Mouse (Mus musculus): Measurements from ENCODE around the gene Tyk2. TPM values are rescaled to one million over a fixed set of nuclear protein-coding genes. Genes with fewer than 3 reads are reported as not detected.
A peak's percentile ranks its signal among the peaks of the same experiment; 100 is the strongest.

The Tyk2 gene
- polyA plus RNA-seq, 1 experiment = 46.1 TPM

DNA sequence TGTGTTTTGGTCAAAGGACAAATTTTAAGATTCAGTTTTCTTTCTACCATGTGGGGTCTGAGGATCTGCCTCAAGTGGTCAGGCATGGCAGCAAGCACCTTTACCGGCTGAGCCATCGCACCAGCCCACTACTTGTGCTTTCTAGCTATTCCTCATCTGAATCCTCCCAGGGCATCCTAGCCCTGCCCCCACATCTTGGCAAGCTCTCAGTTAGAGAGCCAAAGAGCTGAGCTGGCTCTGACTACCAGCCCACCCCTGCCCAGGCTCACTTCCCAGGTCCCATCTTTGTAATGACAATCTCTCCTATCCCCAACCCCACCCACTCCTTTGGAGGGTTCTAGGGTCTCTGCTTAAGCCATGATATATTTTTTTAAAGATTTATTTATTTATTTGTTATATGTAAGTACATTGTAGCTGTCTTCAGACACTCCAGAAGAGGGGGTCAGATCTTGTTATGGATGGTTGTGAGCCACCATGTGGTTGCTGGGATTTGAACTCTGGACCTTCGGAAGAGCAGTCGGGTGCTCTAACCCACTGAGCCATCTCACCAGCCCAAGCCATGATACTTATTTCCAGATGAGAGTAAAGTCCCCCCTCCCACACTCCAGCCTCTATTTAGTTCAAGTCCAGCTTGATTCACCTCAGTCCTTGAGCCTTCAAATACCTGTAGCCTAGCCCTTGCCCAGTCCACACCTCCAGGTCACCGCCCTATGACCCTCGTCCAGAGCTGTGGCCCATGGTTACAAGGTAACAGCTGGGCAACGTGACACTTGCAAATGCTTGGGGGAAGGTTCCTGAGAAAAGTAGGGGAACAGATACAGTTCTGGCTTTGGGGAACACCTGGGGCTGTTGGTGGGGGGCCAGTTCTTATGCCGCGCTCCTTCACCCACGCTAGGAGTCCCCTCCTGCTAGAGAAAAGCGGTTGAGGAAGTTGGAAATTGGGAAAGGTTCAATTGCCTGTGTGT is 32.3 kb upstream of the Tyk2 start:
- no peak overlapping the region for H3K4me3 ChIP-seq (ENCODE audit: extremely low read depth, insufficient read depth, insufficient read length)

DNA sequence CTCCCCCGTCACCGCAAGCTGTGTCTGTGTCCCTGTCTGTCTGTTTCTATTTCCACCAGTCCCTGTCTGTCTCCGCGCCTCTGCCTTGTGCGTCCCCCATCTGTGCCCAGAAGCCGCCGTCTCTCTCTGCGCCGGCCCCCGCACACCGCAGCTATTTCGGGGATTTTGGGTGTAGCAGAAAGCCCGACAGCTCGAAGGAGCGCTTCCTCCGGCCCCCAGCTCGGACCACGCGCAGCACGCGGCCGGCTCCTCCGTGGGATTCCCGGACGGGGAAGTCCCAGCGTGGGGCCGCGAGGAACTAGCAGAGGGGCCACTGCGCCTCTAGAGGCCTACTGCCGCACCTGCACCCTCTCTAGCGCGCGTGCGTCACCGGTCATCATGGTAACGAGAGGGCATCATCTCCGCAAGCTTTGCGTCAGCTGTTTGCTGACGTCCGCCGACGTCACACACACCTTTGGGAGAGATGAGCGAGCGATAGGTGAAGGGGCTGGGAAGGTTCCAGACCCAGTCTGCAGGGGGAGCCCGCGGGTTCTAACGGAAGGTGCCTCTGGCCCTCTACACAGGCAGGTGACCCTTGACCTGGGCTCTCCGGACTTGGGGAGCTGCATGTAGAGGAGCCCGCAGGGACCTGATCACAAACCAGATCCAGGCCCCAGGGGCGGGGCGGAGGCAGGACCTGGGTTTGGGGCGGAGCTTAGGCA is 30.3 kb upstream of the Tyk2 start:
- WGBS = 1% methylated on average over 52 of the region's 52 CpGs

More for the DNA sequence above, 32.3 kb upstream of the Tyk2 start:
- TF ChIP-seq POLR2A (IDR thresholded peaks at IDR 0.05; ENCODE audit: low read depth, low read length) (no peak), CTCF (IDR thresholded peaks at IDR 0.05; ENCODE audit: extremely low read depth, insufficient read depth, insufficient read length, insufficient replicate concordance) (no peak)
- WGBS = 63% methylated on average over 11 of the region's 11 CpGs
- no peak for DNase-seq (ENCODE audit: low read depth in 1 of 2, low spot score in 2 of 2)
- Histone ChIP-seq H3K36me3 (ENCODE audit: control insufficient read depth, insufficient read depth, low read length) (no peaks in the 10 kb centered on the region), H3K27ac (ENCODE audit: insufficient read depth, low read length) (no peak overlapping the region), H3K4me1 (ENCODE audit: control insufficient read depth, insufficient read depth, insufficient read length) (peaks cover 31% of the 10 kb centered on the region), H3K27me3 (ENCODE audit: control insufficient read depth, insufficient read depth, low read length) (peaks cover 12% of the 10 kb centered on the region)

DNA sequence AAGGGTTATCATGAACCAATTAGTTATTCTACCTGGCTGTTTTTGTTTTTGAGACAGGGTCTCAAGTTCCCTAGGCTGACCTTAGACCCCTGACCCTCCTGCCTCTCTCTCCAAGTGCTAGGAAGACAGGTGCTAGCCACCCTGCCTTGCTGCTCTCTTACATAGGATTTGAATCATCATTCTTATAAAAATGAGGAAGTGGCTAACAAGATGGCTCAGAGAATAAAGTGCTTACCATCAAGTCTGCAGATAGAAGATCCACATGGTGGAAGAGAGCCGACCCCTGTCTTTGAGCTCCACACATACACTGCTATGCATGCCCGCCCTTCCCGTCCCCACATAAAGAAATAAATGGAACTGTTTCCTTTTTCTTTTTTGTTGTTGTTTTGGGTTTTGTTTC is 23.7 kb upstream of the Tyk2 start:
- H3K27ac ChIP-seq (ENCODE audit: insufficient read depth, low read length) = no peak overlapping the region
- no peaks in the 10 kb centered on the region; the same call in 1 of the 2 replicates for H3K4me1 ChIP-seq (ENCODE audit: control insufficient read depth, insufficient read depth, insufficient read length)
- H3K4me3 ChIP-seq (ENCODE audit: extremely low read depth, insufficient read depth, insufficient read length) = no peak overlapping the region
- DNase-seq (ENCODE audit: low read depth in 1 of 2, low spot score in 2 of 2) = no peak
- TF ChIP-seq CTCF (IDR thresholded peaks at IDR 0.05; ENCODE audit: extremely low read depth, insufficient read depth, insufficient read length, insufficient replicate concordance) (no peak), POLR2A (IDR thresholded peaks at IDR 0.05; ENCODE audit: low read depth, low read length) (no peak)
- 65% methylated on average over 3 of the region's 3 CpGs for WGBS
- no peaks in the 10 kb centered on the region for H3K27me3 ChIP-seq (ENCODE audit: control insufficient read depth, insufficient read depth, low read length)
- no peaks in the 10 kb centered on the region for H3K36me3 ChIP-seq (ENCODE audit: control insufficient read depth, insufficient read depth, low read length)

More for the DNA sequence above, 30.3 kb upstream of the Tyk2 start:
- TF ChIP-seq POLR2A (IDR thresholded peaks at IDR 0.05; ENCODE audit: low read depth, low read length) (no peak), CTCF (IDR thresholded peaks at IDR 0.05; ENCODE audit: extremely low read depth, insufficient read depth, insufficient read length, insufficient replicate concordance) (peak; percentile 84)
- DNase-seq (ENCODE audit: low read depth in 1 of 2, low spot score in 2 of 2) = peak; percentile 83 to 87
- Histone ChIP-seq H3K4me3 (ENCODE audit: extremely low read depth, insufficient read depth, insufficient read length) (peak overlapping the region; percentile 57), H3K27ac (ENCODE audit: insufficient read depth, low read length) (no peak overlapping the region; the same call in 1 of the 2 replicates), H3K36me3 (ENCODE audit: control insufficient read depth, insufficient read depth, low read length) (no peaks in the 10 kb centered on the region), H3K27me3 (ENCODE audit: control insufficient read depth, insufficient read depth, low read length) (peaks cover 11% of the 10 kb centered on the region), H3K4me1 (ENCODE audit: control insufficient read depth, insufficient read depth, insufficient read length) (peaks cover 22% of the 10 kb centered on the region)

DNA sequence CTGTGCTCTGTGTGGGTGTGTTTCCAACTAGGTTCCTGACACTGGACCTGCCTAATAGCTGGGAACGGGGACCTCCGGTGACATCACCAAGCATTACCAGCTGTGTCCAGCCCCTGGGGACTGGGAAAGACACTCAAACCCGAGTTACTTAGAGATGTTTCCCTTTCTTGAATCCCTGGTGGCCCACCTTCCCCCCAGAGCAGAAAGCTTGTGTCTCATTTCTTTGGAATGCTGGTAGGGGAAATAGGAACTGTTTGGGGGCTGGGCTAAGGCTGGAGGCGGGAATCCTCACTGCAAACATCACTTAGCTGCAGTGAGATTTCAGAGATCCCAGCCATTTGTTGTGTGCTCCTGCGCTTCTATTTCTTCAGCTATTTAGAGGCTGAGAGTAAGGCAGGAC is 22.8 kb upstream of the Tyk2 start:
- DNase-seq (ENCODE audit: low read depth in 1 of 2, low spot score in 2 of 2) = no peak
- no peaks in the 10 kb centered on the region for H3K27me3 ChIP-seq (ENCODE audit: control insufficient read depth, insufficient read depth, low read length)
- TF ChIP-seq POLR2A (IDR thresholded peaks at IDR 0.05; ENCODE audit: low read depth, low read length) = no peak
- no peaks in the 10 kb centered on the region for H3K36me3 ChIP-seq (ENCODE audit: control insufficient read depth, insufficient read depth, low read length)
- peaks cover 5% of the 10 kb centered on the region; the same call in 1 of the 2 replicates for H3K4me1 ChIP-seq (ENCODE audit: control insufficient read depth, insufficient read depth, insufficient read length)
- H3K27ac ChIP-seq (ENCODE audit: insufficient read depth, low read length) = no peak overlapping the region
- WGBS = 51% methylated on average over 5 of the region's 5 CpGs
- H3K4me3 ChIP-seq (ENCODE audit: extremely low read depth, insufficient read depth, insufficient read length) = no peak overlapping the region

DNA sequence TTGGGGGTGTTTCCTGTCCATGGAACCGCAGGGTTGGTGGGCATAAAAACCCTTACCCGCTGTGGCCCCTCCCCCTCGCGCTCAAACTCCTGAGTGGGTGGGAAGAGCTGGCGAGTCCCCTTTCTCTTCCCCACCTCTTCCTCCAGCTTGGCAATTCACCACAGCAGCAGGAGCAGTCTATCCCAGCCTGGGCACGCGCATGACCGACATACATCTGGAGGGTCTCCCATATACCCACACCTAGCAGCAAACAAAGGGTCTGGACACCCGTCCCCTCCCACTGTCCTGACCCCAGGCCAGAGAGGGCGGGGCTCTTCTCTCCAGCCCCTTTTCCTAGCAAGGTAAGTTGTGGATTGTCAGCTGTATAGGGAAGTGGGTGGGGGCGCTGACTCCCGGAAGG is 22.3 kb upstream of the Tyk2 start:
- no peak overlapping the region for H3K27ac ChIP-seq (ENCODE audit: insufficient read depth, low read length)
- H3K4me1 ChIP-seq (ENCODE audit: control insufficient read depth, insufficient read depth, insufficient read length) = peaks cover 6% of the 10 kb centered on the region; the same call in 1 of the 2 replicates
- no peaks in the 10 kb centered on the region for H3K36me3 ChIP-seq (ENCODE audit: control insufficient read depth, insufficient read depth, low read length)
- no peak overlapping the region for H3K4me3 ChIP-seq (ENCODE audit: extremely low read depth, insufficient read depth, insufficient read length)
- no peaks in the 10 kb centered on the region for H3K27me3 ChIP-seq (ENCODE audit: control insufficient read depth, insufficient read depth, low read length)
- no peak for DNase-seq (ENCODE audit: low read depth in 1 of 2, low spot score in 2 of 2)
- no peak for TF ChIP-seq CTCF (IDR thresholded peaks at IDR 0.05; ENCODE audit: extremely low read depth, insufficient read depth, insufficient read length, insufficient replicate concordance)
- no peak for TF ChIP-seq POLR2A (IDR thresholded peaks at IDR 0.05; ENCODE audit: low read depth, low read length)
- 14% methylated on average over 12 of the region's 12 CpGs for WGBS

DNA sequence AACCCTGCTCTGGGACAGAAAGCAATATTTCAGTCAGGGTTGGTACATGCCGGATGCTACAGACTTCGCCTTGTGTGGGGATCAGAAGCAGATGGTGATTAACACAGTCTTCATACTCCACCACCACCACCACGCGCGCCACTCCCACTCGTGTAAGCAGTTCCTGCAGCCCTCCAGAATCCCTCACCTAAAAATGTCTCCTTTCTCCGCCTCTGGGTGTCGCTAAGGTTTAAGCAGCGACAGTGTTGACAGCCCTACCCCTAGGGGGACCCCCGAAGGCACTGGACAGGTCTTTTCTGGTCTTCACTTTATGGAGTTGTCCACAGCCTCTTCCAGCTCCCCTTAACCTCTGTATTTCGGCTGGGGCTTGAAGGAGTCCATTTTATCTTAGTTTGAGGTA is 21.7 kb upstream of the Tyk2 start:
- TF ChIP-seq CTCF (IDR thresholded peaks at IDR 0.05; ENCODE audit: extremely low read depth, insufficient read depth, insufficient read length, insufficient replicate concordance) (peak; percentile 32; the same call in 1 of the 2 replicates), POLR2A (IDR thresholded peaks at IDR 0.05; ENCODE audit: low read depth, low read length) (no peak)
- Histone ChIP-seq H3K27me3 (ENCODE audit: control insufficient read depth, insufficient read depth, low read length) (no peaks in the 10 kb centered on the region), H3K27ac (ENCODE audit: insufficient read depth, low read length) (no peak overlapping the region), H3K4me3 (ENCODE audit: extremely low read depth, insufficient read depth, insufficient read length) (no peak overlapping the region), H3K36me3 (ENCODE audit: control insufficient read depth, insufficient read depth, low read length) (no peaks in the 10 kb centered on the region), H3K4me1 (ENCODE audit: control insufficient read depth, insufficient read depth, insufficient read length) (peaks cover 10% of the 10 kb centered on the region; the same call in 1 of the 2 replicates)
- 2% methylated on average over 11 of the region's 11 CpGs for WGBS
- peak in 1 of 2 experiments; percentile 42 for DNase-seq (ENCODE audit: low read depth in 1 of 2, low spot score in 2 of 2)

Data from spleen, adult 2 months (tissue).